Mouse (Mus musculus) heart, adult 2 months (tissue): ENCODE measurements around the gene Aldh3b3.

ENCODE experiments used
- CTCF ChIP-seq: fragments of 200-600 bp; IDR thresholded peaks from 2 replicates; pipeline ENCODE4 v1.8.1; 2022; ENCODE audit warnings: antibody characterized with exemption, mild to moderate bottlenecking, moderate library complexity
- EP300 ChIP-seq: fragments of 200-500 bp; IDR thresholded peaks from 2 replicates; pipeline ENCODE4 v1.6.1; 2011; ENCODE audit warnings: low read depth, low read length, control low read depth; ENCODE audit not compliant: insufficient read depth
- POLR2A ChIP-seq: fragments of 200-500 bp; IDR thresholded peaks from 2 replicates; pipeline ENCODE4 v1.6.1; 2011; ENCODE audit warnings: mild to moderate bottlenecking, low read depth, low read length, control low read depth; ENCODE audit not compliant: insufficient read depth

GRCm38 (mm10) chr19:3912337-3913204 lies 45.9 kb upstream of the Aldh3b3 start, which contains the start of gene Ndufs8:
- TF ChIP-seq CTCF (peak; percentile 23; the same call in 1 of the 2 replicates), EP300 (peak; percentile 37; the same call in 1 of the 2 replicates), POLR2A (peak; percentile 85)
